Mouse (Mus musculus): ENCODE results near the gene Ppip5k1. TPM values are rescaled to one million over a fixed set of nuclear protein-coding genes. Genes with fewer than 3 reads are reported as not detected.
"Not testable (repeated sequence)": the region's sequence is repeated elsewhere in the genome, so short reads cannot be mapped to it uniquely, and the experiment has no call there.

Ppip5k1 gene
- 100 to 1,000 TPM; 100 to 132 (median 118) TPM for total RNA-seq (2022)

DNA sequence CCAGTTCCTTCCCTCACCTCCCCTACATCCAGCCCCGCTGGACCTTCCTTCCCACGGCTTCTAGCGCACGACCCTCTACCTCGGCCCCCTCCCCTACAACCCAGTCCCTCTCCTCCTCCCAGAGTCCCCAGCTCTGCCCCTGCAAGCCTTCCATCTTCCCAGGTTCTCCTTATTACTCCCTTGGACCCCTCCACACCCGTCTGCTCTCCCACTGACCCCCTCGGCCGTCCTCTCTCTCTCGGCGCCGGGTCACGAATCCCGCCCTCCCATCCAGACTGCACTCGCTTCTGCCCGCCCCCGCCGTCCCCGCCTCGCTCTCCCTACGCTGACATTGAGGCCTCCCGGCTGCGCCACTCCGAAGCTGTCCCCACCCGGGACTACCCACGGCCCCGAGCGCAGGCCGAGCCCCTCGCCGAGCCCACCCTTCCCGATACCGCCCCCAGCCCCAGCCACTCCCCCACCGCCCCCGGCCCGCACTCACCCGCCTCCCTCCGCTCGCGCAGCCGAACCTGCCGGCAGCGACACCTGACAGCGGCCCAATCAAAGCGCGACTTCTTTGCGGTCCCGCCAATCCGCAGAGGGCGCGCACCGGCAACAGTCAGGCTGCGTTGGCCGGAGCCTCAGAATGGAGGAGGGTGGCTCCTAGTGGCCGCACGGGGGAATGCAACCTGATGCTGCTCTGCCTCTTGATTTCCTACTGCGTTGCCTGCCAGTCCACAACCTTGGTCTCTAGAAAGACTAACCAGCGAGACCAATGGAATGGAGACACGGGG is at the start of gene Ppip5k1:
Gene Ppip5k1, minus strand, starts transcription at position 577 of the 773 bp plus-strand sequence.
- peak; percentile 96 to 99 for DNase-seq (ENCODE audit: low spot score in 2 of 2)

DNA sequence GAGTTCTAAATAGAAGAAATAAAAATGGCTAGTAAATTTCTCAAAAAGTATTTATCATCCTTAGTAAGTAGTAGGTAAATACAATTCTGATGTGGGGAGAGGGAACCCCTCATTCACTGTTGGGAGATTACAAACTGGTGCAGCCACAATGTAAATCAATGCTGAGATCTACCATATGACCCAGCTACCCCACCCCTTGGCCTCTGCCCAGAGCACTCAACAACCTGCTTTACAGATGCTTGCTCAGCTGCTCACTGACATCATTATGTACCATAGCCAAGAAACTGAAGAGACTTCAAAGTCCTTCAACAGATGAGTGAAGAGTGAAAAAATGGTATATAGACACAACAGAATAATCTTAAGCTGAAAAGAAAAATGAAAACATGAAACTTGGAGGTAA is 48.1 kb upstream of the Ppip5k1 start:
- no peak for DNase-seq (ENCODE audit: low spot score in 2 of 2)

DNA sequence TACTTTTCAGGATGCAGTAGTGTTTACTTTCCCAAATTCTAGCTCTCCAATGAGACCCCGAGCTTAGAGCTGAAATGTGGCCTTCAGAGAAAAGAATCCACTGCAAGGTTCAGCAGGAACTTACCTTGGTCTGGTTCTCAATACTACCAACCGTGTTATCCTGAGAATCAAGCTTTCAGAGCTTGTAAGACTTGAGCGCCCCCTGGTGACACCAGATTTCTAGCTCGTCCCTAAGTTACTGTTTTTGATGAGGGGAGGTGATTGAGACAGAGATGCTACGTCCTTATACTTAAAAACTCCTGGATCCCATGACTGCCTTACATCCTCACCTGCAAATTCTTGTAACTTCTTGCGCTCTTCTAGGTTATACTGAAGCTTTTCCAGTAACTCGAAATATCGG is 41.4 kb upstream of the Ppip5k1 start:
- peak; percentile 57 to 89 for DNase-seq (ENCODE audit: low spot score in 2 of 2)

DNA sequence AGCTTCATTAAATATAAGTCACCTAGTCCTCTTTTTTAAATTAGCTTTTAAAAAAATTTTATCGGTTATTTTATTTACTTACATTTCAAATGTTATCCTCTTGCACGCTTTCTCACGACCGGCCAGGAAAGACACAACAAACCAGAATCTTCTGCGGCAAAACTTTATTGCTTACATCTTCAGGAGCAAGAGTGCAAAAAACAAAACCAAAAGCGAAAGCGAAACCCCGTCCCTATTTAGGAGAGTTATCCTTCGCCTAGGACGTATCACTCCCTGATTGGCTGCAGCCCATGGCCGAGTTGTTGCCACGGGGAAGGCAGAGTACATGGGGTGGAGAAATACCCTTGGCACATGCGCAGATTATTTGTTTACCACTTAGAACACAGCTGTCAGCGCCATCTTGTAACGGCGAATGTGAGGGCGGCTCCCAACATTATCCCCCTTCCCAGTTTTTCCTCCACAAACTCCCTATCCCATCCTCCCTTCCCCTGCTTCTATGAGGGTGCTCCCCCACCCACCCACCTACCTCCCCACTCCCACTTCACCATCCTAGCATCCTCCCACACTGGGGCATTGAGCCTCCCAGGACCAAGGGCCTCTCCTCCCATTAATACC is 31.9 kb upstream of the Ppip5k1 start, which contains the start of gene Strc:
Gene Strc, minus strand, starts transcription at position 208 of the 615 bp plus-strand sequence.
- not testable (repeated sequence) for DNase-seq (ENCODE audit: low spot score in 2 of 2)

DNA sequence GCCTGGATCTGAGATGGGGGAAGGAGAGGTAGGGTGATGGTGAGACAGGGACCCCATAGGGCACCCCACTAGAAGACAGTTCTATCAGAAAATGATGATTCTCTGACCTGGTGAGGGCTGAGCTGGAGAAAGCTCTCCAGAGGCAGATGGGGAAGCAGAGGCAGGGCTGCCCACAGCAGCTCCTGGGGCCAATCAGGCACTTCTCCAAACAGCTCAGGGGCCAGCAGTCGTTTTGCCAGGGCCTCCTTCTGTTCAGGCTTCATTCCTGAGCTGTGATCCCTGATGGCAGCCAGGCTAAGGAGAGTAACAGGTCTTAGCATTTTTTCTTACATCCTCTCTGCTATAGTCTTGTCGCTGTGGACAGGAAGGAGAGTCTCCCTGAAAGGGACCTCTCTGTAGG is 19.6 kb upstream of the Ppip5k1 start:
- no peak for DNase-seq (ENCODE audit: low spot score in 2 of 2)

DNA sequence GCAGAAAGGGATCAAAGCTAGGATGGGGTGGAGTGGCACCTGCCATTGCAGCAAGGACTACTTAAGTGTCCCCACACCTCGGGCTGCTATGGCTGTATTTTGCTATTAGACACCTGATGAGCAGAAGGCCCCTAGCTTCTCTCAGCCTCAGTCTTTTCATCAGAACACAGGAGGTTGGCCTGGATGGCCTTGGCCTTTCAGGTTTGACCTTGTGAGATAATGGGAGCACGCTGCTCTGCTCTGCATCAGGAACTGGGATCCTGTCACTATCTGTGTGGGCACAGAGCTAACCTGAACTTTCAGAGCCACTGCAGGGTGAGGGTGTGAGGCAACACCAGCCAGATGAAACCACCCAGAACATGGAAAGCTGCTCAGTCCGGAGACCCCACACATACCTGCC is 17.1 kb upstream of the Ppip5k1 start:
- no peak for DNase-seq (ENCODE audit: low spot score in 2 of 2)

DNA sequence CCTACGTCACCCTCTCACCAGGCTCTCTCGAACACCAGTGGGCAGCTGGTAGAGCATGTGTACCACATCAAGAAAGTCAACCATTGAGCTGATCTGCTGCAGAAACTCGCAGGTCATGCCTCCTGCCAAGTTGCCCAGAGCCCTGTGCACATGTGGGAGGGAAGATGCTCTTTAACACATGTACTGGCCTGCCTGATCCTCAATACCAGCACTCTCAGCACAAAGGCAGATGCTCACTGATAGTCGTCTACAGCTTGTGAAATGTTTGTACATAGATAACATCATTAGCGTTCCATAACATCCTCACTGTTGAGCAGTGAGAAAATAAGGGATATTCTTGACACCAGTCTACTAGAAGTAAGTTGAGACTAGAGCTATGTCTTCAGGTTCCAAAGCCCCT is 15.7 kb upstream of the Ppip5k1 start:
- no peak for DNase-seq (ENCODE audit: low spot score in 2 of 2)

DNA sequence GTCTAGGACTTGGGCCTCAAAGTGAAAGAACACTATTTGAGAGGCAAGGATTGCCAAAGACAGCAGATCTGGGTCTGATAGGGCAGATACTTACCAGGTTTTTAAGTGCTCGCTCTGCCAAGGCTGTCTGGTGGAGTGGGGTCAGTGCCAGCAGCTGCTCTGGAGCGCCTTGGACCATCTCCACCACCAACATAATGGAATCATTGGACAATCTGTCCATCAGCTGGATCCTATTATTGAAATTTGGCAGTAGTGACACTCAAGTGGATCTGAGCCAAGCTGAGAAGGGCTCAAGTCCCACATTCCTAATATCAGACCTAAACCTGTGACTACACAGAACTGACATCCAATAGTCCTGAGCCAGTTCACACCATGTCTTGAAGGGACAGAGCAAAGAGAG is 13.6 kb upstream of the Ppip5k1 start:
- no peak for DNase-seq (ENCODE audit: low spot score in 2 of 2)

DNA sequence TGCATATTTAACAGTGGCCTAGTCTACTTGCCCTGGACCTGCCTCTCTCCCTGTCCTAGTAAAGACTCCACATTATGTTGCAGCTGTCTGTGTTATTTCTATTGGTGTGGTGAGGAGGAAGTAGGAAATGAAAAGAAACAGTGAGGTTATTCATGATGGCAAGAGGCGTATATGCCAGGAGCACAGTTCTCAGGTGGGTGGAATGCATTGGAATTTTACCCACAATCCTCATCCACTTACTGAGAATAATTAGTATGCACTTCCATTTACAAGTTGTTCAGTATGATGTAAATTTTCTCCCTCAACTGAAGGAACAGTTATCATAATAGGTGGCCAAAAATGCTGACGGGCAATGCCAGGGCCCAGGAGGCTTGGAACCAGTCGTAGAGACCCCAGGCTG is 8.5 kb upstream of the Ppip5k1 start:
- DNase-seq (ENCODE audit: low spot score in 2 of 2) = no peak

DNA sequence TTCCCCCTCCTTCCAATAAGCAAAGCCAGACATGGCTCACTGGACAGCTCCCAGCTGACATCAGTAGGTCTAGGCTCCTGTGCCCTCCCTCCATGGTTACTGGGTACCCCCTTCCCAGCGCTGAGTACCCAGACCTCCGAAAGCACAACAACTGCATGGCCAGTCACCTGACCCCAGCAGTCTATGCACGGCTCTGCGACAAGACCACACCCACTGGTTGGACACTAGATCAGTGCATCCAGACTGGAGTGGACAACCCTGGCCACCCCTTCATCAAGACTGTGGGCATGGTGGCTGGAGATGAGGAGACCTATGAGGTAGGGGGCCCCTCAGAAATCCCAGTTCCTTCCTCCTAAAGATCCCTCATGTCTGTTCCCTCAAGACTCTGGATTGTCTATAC is 4.3 kb upstream of the Ppip5k1 start:
- DNase-seq (ENCODE audit: low spot score in 2 of 2) = no peak

DNA sequence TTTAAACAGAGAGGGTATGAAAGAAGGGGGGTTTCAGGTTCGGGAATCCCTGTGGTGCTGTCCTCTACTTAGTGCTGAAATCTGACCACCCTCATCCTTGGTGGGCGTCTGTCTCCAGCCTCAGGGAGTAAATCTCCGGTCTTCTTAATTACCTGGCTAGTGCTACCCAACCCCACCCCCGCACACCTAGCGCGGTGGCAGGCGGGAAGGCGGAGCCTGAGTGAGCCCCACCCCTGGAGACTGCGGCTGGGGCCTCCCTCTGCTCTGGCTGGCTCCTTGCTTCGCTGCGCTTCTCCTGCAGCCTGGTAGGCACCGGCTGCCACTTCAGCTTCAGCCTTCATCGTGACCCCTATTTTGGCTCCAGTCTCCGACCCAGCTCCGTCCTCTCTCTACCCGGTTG is 3.2 kb upstream of the Ppip5k1 start:
- DNase-seq (ENCODE audit: low spot score in 2 of 2) = peak; percentile 77 to 81

DNA sequence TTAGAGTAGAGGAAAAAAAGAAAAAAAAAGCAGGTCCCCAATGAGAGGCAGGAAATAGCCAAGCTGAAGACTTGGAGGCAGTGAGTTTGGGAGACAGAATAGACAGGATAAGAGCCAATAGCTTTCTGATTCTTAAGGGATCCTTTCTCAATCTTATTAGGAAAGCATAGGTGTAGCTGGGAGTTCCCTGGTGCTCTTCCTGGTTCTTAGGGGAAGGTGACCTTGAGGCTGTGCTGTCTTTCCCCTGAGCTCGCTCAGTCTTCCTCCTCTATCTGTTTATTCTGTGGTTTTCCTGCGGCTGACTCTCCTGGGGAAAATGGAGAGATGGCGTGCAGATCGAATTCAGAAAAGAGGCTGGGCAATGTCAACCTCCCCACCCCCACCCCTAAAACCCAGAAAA is 2.8 kb upstream of the Ppip5k1 start:
- DNase-seq (ENCODE audit: low spot score in 2 of 2) = no peak

DNA sequence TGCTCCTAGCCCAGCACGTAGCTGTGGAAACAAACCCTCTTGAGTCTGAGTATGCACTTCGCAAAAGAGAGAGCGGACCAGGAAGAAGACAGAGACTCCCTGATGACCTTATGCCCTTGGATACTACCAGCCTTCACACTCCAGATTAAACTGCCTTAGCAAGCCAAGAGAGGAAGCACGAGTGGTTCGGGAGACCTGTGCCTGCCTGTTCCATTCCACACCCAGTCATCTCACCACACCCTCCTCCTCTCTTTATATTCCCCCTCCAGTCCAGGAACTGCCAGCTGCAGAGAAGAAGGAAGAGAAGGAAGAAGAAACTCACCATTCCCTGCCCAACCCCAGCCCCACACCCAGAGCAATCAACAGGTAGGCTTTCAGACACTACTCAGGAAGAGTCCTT is 2.3 kb upstream of the Ppip5k1 start, which contains the start of gene Ckmt1:
Gene Ckmt1, plus strand, starts transcription at position 221 of the 400 bp plus-strand sequence.
- DNase-seq (ENCODE audit: low spot score in 2 of 2) = no peak

DNA sequence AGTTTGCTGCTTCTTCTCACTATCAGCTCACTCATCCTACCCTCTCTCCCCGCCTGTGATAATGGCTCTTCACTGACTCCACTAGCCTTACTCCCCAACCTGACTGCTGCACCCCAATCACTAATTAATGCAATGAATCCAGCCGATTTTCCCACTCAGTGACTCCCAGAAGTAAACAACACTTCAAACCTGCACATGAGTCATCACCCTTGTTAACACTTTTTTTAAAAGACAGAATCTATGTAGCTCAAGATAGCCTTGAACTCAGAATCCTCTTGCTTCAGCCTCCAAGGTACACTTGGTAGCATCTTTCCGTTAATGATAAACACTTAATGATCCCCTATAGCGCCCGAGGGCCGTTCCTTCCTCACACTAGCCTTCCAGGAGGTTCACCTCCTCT is 818 bp downstream of the Ppip5k1 start:
- DNase-seq (ENCODE audit: low spot score in 2 of 2) = no peak

DNA sequence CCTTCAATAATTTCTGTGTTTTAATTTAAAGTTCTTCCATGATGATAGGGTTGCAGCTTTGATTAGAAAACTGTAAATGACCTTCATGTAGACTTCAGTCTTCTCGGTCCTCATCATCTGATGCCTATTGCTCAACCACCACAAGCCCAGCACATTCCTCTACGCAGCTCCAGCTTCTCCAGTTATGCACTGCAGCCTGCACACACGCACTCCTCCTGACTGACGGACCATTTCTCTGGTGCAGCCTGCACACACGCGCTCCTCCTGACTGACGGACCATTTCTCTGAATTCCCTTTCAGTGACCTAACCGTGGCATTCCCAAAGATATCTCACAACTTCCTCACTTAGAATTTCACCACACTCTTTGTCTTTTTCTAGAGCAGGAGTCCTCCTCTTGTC is 2.0 kb downstream of the Ppip5k1 start:
- no peak for DNase-seq (ENCODE audit: low spot score in 2 of 2)

DNA sequence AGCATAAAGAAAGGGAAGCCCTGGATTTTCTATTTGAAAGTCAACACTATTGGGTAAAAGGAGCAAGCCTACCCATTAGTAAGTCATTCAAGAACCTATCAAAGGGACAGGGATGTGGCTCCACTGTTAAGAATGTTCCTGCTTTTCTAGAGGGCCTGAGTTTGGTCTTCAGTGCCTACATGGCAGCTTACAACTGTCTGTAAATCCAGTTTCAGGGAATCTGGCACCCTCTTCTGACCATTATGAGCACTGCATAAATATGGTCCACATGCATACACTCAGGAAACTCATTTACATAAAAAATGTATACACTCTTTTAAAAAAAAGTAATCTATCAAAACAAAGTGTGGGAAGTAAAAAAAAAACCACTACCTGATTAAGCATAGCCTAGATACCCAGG is 16.1 kb downstream of the Ppip5k1 start:
- DNase-seq (ENCODE audit: low spot score in 2 of 2) = no peak

DNA sequence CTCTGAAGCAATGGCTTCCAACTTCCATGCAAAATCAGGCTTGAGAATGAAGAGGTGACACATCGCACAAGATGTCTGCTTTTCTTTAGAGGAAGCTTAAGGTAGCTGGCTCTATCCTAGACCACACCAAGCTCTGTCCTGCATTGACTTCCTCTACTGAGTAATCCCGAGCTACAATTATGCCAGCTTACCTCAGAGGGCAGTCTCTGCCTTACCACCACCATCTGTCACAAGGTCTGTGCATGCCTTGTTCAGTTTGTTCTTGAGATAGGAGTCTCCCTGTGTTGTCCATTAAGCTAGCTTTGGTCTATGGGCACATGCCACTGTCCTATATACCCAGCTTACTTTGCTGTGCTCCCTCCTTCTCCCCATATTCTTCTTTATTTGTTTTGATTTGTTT is 25.7 kb downstream of the Ppip5k1 start:
- no peak for DNase-seq (ENCODE audit: low spot score in 2 of 2)

DNA sequence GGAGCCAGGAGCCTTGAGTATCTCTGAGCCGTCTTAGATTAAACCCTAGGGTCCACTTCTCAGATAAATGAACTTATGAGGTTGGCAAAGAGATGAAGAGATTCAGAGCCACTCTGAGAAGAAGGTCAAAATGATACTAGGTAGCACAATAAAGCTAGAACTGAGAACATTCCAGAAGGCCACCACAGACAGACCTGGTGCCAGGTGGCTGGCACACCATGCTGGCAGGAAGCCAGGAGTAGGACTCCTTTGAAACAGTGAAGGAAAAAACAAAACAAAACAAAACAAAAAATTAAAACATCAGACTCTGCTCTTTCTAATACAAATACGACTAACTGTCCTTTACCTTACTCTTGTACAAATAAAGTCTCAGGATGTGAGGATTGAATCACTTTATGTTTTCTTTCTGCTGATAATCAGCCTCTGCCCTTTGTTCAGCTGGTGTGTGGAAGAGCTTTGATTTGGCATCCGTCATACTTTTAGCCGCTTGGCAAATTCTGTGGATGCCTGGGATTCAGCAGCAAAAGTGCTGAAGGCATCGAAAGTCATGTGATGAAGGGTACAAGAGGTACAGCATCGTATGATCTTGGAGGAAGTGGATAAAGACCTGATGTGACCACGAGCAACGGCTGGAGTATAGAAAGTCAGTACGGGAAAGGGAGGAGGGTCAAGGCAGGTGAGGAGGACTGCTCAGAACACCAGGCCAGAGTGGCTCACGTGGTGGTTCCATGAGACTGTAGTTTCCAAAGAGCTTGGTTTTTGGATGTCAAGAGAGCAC is 31.3 kb downstream of the Ppip5k1 start:
- DNase-seq (ENCODE audit: low spot score in 2 of 2) = no peak

DNA sequence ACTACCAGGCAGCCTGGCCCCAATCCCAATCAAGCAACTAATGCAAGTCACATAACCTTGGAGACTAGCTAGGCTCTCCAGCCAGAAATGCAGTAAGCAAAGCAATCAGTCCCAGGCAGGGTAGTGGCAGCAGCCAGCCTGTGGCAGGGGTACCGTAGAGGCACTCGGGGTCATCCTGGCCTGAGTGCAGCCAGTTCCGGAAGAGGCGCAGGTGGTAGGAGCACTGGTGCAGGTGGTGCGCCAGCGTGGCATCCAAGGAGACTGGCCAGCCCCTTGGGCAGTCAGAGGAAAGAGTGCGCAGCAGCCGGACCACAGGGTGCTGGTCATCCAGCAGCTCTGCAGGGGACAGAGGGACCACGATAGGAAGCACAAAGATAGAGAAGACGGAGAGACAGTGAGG is 32.2 kb downstream of the Ppip5k1 start:
- no peak for DNase-seq (ENCODE audit: low spot score in 2 of 2)

DNA sequence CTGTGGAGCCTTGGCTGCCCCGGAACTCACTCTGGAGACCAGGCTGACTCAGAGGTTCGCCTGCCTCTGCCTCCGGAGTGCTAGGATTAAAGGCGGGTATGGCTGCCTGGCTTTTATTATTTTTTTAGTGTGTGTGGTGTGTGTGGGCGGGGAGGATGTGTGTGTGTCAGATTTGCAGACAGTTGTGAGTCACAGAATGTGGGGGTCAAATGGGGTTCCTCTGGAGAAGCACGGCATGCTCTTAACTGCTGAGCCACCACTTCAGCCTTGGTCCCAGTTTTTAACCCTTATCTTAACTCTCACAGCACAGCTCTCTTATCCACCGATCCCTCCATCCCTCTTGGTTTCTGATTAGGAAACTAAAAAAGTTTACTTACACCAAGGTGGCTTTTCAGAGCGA is 38.9 kb downstream of the Ppip5k1 start:
- no peak for DNase-seq (ENCODE audit: low spot score in 2 of 2)

DNA sequence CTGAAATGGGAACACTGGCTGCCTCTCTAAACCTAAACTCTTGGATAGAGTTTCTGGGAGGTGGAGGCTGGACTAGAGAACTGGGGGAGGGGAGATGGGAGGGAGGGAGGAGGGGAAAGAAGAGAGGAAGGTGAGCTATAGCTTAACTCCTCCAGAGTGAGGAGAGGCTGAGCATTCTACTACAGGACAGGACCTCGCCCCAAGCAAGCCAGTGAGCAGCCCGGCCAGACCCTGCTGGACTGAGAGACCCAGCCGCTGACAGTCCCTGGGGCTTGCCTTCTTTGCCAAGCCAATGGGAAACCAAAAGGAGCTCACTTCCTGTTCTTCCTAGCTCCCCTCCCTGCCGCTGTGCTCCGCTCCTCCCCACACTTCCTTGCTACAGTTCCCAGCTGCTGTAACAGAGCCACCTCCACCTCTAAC is 46.2 kb downstream of the Ppip5k1 start:
- no peak for DNase-seq (ENCODE audit: low spot score in 2 of 2)

DNA sequence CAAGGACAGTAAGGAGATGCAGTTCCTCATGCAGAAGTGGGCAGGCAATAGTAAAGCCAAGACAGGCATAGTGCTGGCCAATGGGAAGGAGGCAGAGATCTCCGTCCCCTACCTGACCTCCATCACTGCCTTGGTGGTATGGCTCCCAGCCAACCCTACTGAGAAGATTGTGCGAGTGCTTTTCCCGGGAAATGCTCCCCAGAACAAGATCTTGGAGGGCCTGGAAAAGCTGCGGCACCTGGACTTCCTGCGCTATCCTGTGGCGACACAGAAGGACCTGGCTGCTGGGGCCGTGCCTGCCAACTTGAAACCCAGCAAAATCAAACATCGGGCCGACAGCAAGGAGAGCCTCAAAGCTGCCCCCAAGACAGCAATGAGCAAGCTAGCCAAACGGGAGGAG is 55.2 kb downstream of the Ppip5k1 start:
- DNase-seq (ENCODE audit: low spot score in 2 of 2) = peak in 1 of 2 experiments; percentile 11
